Mouse (Mus musculus): ENCODE data around the gene Wfs1.

DNA sequence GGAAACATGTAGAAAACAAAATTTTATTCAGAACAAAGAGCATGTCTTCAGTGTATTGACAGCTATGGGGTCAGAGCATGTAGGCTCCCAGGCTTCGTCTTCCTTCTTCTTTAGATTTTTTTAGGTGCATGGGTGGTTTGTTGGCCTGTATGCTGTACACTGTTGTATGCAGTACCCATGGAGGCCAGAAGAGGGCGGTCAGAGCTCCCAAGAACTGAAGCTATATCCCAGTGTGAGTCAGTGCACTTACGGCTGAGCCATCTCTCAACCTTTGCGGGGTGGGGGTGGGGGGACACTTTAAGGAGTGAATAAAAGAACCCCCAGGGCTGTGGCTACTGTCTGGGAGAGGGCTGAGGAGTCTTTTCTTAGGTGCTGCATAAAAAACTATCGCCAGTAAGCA lies 30.2 kb downstream of the Wfs1 start:
- no peak for TF ChIP-seq CEBPB (IDR thresholded peaks at IDR 0.05; ENCODE audit: insufficient read depth, poor library complexity, severe bottlenecking)
- TF ChIP-seq POLR2A (IDR thresholded peaks at IDR 0.05; ENCODE audit: insufficient read length, low read depth): no peak
- no peak for TF ChIP-seq MYOG (IDR thresholded peaks at IDR 0.05; ENCODE audit: control insufficient read depth in 1 of 3, insufficient read depth in 1 of 3, insufficient read length in 2 of 3, low read depth in 2 of 3)
- no peak for TF ChIP-seq TCF12 (IDR thresholded peaks at IDR 0.05; ENCODE audit: insufficient read depth, poor library complexity, severe bottlenecking)
- no peak for TF ChIP-seq USF1 (IDR thresholded peaks at IDR 0.05; ENCODE audit: low read depth)
- TF ChIP-seq E2F4 (IDR thresholded peaks at IDR 0.05; ENCODE audit: insufficient read depth): no peak
- no peak for TF ChIP-seq SRF (IDR thresholded peaks at IDR 0.05; ENCODE audit: control insufficient read depth, insufficient read length, low read depth)

All from myocyte (in vitro differentiated cells).